Mouse (Mus musculus) adrenal gland (tissue): ENCODE measurements around the gene Prss43.
"Not testable (repeated sequence)": the region's sequence is repeated elsewhere in the genome, so short reads cannot be mapped to it uniquely, and the experiment has no call there.

Experiments
- intact Hi-C: fragments of 180-260 bp; cut with DNase I; formaldehyde crosslinking; loops from one replicate; pipeline ENCODE4 v1.15.1; 2025
- long read RNA-seq, 2 experiments: library from polyadenylated mRNA; unstranded; transcript quantifications; one replicate each; pipeline ENCODE4 v2.0.0; 2020; ENCODE audit warnings: borderline replicate concordance in 1 of 2; ENCODE audit not compliant: insufficient replicate concordance in 1 of 2

Prss43 gene
- long read RNA-seq, experiment 1: 0 reads
- long read RNA-seq, experiment 2: 0 reads

- intact Hi-C loops: no loop called here
These were observed at the start of gene Prss43 for GRCm38 (mm10) chr9:110826390-110826789. Prss43 (plus strand) TSS chr9:110826690.

GRCm38 (mm10) chr9:110778100-110778499 is 48.4 kb upstream of the Prss43 start:
- intact Hi-C loops: loop anchor here (5.0 kb wide), 2 partner anchors 51 to 141 kb away; no protein-coding TSS in a partner anchor

- intact Hi-C loops: loop anchor here (5.0 kb wide), 2 partner anchors 51 to 141 kb away; no protein-coding TSS in a partner anchor
These were observed 47.9 kb upstream of the Prss43 start for GRCm38 (mm10) chr9:110778559-110778958.

- intact Hi-C loops: loop anchor here (5.0 kb wide), 2 partner anchors 52 to 142 kb away; no protein-coding TSS in a partner anchor
These were observed 47.1 kb upstream of the Prss43 start for GRCm38 (mm10) chr9:110779242-110779913.

- intact Hi-C loops: loop anchor here (1.0 to 5.0 kb wide), 3 partner anchors 65 to 369 kb away; no protein-coding TSS in a partner anchor
These were observed 45.2 kb upstream of the Prss43 start for GRCm38 (mm10) chr9:110781256-110781721.

- intact Hi-C loops: loop anchor here (1.0 to 5.0 kb wide), 3 partner anchors 65 to 369 kb away; no protein-coding TSS in a partner anchor
These were observed 44.8 kb upstream of the Prss43 start for GRCm38 (mm10) chr9:110781731-110782130.

GRCm38 (mm10) chr9:110783611-110784010 is 42.9 kb upstream of the Prss43 start:
- intact Hi-C loops: loop anchor here (5.0 kb wide), 2 partner anchors 89 to 371 kb away; no protein-coding TSS in a partner anchor

- intact Hi-C loops: no loop called here
These were observed 38.3 kb upstream of the Prss43 start for GRCm38 (mm10) chr9:110788169-110788568.

GRCm38 (mm10) chr9:110790462-110790861 is 36.0 kb upstream of the Prss43 start:
- intact Hi-C loops: no loop called here

- intact Hi-C loops: no loop called here
These were observed 29.5 kb upstream of the Prss43 start for GRCm38 (mm10) chr9:110797013-110797412.

GRCm38 (mm10) chr9:110797866-110798265 is 28.6 kb upstream of the Prss43 start, which contains the start of gene Prss42:
Prss42 (plus strand) TSS chr9:110798166.
- intact Hi-C loops: no loop called here

GRCm38 (mm10) chr9:110800834-110801479 is 25.5 kb upstream of the Prss43 start:
- intact Hi-C loops: no loop called here

GRCm38 (mm10) chr9:110803294-110803693 is 23.2 kb upstream of the Prss43 start:
- intact Hi-C loops: no loop called here

- intact Hi-C loops: no loop called here
These were observed 16.4 kb upstream of the Prss43 start for GRCm38 (mm10) chr9:110810051-110810450.

- intact Hi-C loops: no loop called here
These were observed 12.7 kb upstream of the Prss43 start, which contains the start of gene Prss44 for GRCm38 (mm10) chr9:110813789-110814188. Prss44 (plus strand) TSS chr9:110813994.

GRCm38 (mm10) chr9:110820546-110820945 is 5.9 kb upstream of the Prss43 start:
- intact Hi-C loops: not testable (repeated sequence)

GRCm38 (mm10) chr9:110821436-110821835 is 5.1 kb upstream of the Prss43 start:
- intact Hi-C loops: no loop called here

- intact Hi-C loops: no loop called here
These were observed 1.1 kb upstream of the Prss43 start for GRCm38 (mm10) chr9:110825426-110825825.

- intact Hi-C loops: no loop called here
These were observed 658 bp upstream of the Prss43 start for GRCm38 (mm10) chr9:110825832-110826231.

GRCm38 (mm10) chr9:110833021-110833420 is 6.5 kb downstream of the Prss43 start:
- intact Hi-C loops: no loop called here

GRCm38 (mm10) chr9:110834411-110834810 is 7.9 kb downstream of the Prss43 start, which contains the start of gene Prss45:
Prss45 (plus strand) TSS chr9:110834588.
- intact Hi-C loops: no loop called here

- intact Hi-C loops: no loop called here
These were observed 8.5 kb downstream of the Prss43 start for GRCm38 (mm10) chr9:110834961-110835360.
